Mouse (Mus musculus): ENCODE results near the gene Wdr86. TPM values are rescaled to one million over a fixed set of nuclear protein-coding genes. Genes with fewer than 3 reads are reported as not detected.

Gene Wdr86
- polyA plus RNA-seq, 1 experiment from 2014 or later = 32.4 TPM

Other genes starting within 250 kb of the Wdr86 start
- gene Gbx1, start 203.5 kb downstream of the Wdr86 start, polyA plus RNA-seq (2015; fragmentation: Nextera tagmentation; extraction: Ambion mirVana) = 0.04 and 0.10 TPM in 2 replicates
- 0.61 and 0.67 TPM in 2 replicates for gene Asb10, start 189.7 kb downstream of the Wdr86 start, polyA plus RNA-seq (2015; fragmentation: Nextera tagmentation; extraction: Ambion mirVana)
- gene 4931409K22Rik, start 173.9 kb downstream of the Wdr86 start, polyA plus RNA-seq (2015; fragmentation: Nextera tagmentation; extraction: Ambion mirVana) = 0.23 TPM in 2 replicates
- gene Abcf2, start 153.3 kb downstream of the Wdr86 start, polyA plus RNA-seq (2015; fragmentation: Nextera tagmentation; extraction: Ambion mirVana) = 118 TPM in 2 replicates
- 23.2 and 24.7 TPM in 2 replicates for gene Chpf2, start 144.0 kb downstream of the Wdr86 start, polyA plus RNA-seq (2015; fragmentation: Nextera tagmentation; extraction: Ambion mirVana)
- gene Smarcd3, start 106.3 kb downstream of the Wdr86 start, polyA plus RNA-seq (2015; fragmentation: Nextera tagmentation; extraction: Ambion mirVana) = 26.5 and 33.4 TPM in 2 replicates
- gene Nub1, start 45.2 kb downstream of the Wdr86 start, polyA plus RNA-seq (2015; fragmentation: Nextera tagmentation; extraction: Ambion mirVana) = 40.3 and 41.2 TPM in 2 replicates
- gene Crygn, start 27.3 kb upstream of the Wdr86 start, polyA plus RNA-seq (2015; fragmentation: Nextera tagmentation; extraction: Ambion mirVana) = 2.0 and 3.4 TPM in 2 replicates
- 204 and 221 TPM in 2 replicates for gene Rheb, start 111.9 kb upstream of the Wdr86 start, polyA plus RNA-seq (2015; fragmentation: Nextera tagmentation; extraction: Ambion mirVana)

Measured in kidney, embryonic 15.5 days (tissue).